Mouse (Mus musculus) liver, adult 2 months (tissue): ENCODE results near the gene Sh2d2a.

Source experiments
- CTCF ChIP-seq: fragments of 200-500 bp; IDR thresholded peaks from 2 replicates; pipeline ENCODE4 v1.5.1; 2011; ENCODE audit warnings: low read depth, low read length, control low read depth
- POLR2A ChIP-seq: fragments of 200-500 bp; IDR thresholded peaks from 2 replicates; pipeline ENCODE4 v1.6.1; 2011; ENCODE audit warnings: low read length, control low read depth; ENCODE audit not compliant: insufficient read depth; ENCODE audit errors: extremely low read depth

DNA sequence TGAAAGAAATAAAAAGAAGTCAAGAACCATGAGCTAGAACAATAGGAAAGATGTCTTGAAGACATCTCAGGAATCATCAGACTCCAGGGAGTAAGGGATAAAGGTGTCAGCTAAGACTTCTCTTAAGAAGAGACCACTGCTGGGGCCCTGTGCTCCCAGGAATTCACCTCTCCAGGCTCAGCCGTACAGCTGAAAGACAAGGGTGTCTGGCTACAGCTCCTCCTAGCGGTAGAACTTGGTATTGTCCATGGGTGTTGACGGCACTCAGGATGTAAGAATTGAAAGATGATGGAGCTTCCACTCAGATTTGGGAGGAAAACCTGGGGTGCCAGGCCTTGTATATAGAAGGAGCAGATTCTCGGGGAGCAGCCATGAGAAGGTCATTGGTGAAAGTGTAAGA is 7.9 kb upstream of the Sh2d2a start:
- TF ChIP-seq CTCF: peak; percentile 75
- TF ChIP-seq POLR2A: no peak
